Mouse (Mus musculus) E14TG2a.4 (cell line): ENCODE data around the gene Ptges3.

Experiments
- CTCF ChIP-seq: conservative IDR thresholded peaks from 2 replicates; pipeline ENCODE4 v1.5.1; 2014; ENCODE audit warnings: low read length
- NANOG ChIP-seq: IDR thresholded peaks from 2 replicates; pipeline ENCODE4 v1.6.1; 2014; ENCODE audit warnings: borderline replicate concordance, low read length, mixed read lengths
- POU5F1 ChIP-seq: IDR thresholded peaks from 2 replicates; pipeline ENCODE4 v1.6.1; 2014; ENCODE audit warnings: low read length, borderline replicate concordance

GRCm38 (mm10) chr10:128095003-128095636, 36.4 kb downstream of the Ptges3 start:
- TF ChIP-seq CTCF (no peak), NANOG (peak; percentile 42; the same call in 1 of the 2 replicates), POU5F1 (no peak)
